Mouse (Mus musculus): Measurements from ENCODE around the gene Fhit. TPM values are rescaled to one million over a fixed set of nuclear protein-coding genes. Genes with fewer than 3 reads are reported as not detected.

Gene Fhit
- total RNA-seq, 4 experiments from 2014 or later = 1.2 to 2.0 (median 1.5) TPM

DNA sequence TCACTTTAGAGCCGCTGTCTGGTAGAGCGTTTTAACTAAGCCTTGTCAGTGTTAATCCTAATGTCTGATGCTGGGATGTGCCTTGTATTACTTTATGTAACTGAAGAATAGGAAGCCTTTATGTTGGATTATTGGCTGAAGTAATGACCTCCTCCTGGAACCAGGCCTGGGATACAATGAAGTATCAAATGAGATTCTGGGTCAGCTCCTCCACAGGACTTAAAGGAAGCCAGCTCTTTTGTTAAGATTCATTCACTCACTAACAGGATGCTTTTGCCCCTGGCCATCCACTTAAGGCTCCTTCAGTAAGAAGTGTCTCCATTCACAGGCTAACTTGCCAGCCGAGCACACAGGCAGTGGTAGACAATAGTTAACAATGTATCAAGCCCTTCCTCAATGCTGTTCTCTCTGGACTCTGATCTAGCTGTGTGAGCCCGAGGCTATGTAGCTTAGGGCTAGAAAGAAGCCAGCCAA, 1466.6 kb downstream of the Fhit start:
- no peak for DNase-seq (ENCODE audit: low spot score)

DNA sequence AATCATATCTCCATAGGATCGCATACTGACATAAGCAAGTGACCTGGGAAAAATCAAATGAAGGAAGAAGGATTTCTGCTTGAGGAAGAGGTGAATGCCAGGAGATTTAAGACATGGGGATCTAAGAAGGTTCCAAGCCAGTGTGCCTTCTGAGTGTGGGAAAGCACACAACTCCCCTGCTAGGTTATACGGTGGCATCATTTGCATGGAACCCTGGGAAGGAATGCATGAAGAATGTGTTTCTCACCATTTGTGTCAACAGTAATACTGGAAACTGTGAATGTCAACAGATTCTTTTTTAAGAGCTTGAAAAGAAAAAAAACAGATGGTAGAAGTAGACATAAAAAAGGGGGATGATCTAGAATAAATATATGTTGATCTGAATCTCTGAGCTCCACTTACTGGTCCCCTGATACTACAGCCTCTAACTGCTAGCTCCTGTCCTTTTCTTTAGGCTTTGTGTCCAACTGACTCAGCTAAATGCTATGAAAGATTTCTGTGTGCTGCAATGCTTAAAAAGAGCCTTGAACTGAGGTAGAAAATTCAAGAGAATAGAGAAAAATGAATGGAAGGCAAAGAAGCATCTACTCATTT, 1473.1 kb downstream of the Fhit start:
- no peak for DNase-seq (ENCODE audit: low spot score)

DNA sequence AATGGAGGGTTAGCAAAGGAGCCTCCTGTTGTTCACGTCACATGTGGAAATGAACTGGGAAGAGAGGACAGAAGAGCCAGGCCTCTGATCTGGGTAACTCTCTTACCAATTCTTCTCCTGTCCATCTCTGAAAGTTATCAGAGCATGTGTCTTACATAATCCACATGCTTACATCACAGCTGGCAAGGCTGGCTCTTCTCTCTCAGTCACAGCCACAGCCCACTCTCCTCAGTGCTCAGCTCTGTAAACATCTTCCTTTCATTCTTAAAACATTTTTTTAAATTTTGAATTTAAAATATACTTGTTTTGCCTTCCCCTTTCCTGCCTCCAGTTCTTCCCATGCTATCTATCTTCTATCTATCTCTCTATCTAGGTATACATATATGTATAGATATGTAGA, 1477.5 kb downstream of the Fhit start:
- DNase-seq (ENCODE audit: low spot score) = no peak

DNA sequence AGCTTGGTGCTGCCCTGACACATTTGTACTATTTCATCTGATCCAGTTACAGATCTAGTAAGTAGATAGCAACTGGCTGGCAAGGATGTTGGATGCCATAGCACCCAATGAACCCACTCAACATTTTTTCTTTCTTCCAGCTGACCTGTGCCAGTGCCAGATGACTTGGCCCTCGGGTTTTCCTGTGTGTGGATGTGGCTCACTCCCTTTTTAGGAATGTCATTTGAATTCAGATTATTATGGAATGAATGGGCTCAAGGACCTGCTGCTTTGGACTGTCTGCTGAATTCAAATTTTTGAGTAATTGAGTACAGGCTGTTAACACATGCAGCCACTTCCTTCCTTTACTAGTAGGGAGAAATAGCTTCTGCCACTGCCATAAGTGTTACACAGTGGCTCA, 1489.1 kb downstream of the Fhit start:
- DNase-seq (ENCODE audit: low spot score) = no peak

DNA sequence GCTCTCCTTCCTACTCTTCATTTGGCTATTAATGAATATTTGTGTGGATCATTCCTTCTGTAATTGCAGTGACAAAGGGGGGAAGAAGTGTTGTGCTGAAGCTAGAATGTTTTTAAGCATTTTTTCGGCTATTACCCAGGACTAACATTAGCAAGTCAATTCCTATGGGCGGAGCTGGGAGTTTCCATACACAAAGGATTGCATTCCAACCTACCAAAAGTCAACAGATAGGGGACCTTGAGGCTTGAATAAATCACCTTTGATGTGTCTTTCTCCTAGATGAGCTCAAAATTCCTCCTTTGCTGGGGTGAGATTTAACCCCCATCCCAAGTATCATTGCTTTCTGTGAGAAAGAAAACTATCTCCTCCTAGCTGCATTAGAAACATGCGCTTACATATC, 1490.1 kb downstream of the Fhit start:
- no peak for DNase-seq (ENCODE audit: low spot score)

DNA sequence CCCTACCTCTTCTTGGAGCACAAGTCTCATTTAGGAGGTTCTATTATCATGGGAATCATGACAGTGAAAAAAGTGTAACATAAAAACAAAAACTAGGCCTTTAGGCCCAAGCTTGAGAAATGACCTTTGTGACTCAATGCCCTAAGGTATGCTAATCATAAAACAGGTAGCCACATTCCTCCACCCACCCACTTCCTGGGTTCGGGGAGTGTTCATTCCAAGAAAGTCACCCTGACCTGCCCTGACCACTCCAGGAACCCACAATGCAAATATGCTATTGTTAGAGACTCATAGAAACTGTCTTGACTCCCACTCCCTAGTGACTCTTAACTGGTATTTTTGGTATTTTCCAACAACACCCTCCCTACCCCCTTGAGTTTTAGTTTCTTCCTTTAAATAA, 1492.1 kb downstream of the Fhit start:
- DNase-seq (ENCODE audit: low spot score) = no peak

DNA sequence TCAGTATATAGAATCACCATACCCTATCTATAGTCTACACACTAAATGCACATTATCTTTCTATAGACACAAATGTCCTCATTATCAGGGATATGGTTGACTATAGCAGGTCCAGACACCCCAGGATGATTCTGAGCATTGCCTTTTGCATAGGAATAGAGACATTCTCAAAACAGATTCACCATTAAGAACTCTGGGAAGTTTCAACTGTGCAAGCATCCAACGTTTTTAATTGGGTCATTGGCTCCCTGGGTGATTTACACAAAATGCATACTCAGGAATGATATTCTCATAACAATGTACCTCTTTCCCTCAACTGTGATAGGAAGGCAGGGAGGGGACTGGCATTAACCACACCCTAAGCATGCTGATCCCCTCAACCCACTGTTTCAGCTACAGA, 1503.4 kb downstream of the Fhit start:
- no peak for DNase-seq (ENCODE audit: low spot score)

DNA sequence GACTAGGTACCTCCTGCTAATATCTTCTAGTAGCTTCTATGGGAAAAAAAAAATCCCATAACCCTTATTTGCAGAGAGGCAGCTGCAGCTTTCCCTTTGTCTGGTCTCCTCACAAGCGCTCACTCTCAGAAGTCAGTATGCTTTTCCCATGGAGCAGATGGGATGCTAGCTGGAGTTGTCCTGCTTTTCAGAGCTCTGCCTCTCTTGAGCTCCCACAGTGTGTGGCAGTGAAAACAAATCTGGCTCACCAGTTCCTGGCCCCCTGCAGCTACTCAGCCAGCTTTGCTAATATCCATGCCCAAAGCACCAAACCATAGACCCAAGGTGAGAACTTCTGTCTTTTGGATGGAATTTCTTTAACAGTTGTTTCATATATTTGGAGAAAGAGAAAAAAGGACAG, 1510.4 kb downstream of the Fhit start:
- DNase-seq (ENCODE audit: low spot score) = no peak

DNA sequence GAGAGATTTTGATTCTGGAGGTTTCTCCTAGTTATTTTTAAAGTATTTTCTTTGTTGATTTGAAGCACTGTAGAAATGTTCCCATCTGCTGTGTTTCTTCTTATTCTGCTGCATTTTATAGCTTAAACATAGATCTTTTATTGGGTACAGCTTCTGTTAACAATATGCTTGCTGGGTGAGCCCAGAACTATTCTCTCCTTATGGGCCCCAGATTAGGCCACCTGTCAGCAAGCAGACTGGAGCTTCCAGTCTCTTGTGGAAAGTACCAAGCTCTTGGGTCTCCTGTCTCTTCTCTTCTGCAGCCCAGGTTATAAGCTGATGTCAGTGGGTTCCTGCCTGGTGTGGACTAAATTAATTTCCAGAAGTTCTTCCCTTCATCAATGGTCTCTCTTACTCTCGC, 1513.4 kb downstream of the Fhit start:
- no peak for DNase-seq (ENCODE audit: low spot score)

DNA sequence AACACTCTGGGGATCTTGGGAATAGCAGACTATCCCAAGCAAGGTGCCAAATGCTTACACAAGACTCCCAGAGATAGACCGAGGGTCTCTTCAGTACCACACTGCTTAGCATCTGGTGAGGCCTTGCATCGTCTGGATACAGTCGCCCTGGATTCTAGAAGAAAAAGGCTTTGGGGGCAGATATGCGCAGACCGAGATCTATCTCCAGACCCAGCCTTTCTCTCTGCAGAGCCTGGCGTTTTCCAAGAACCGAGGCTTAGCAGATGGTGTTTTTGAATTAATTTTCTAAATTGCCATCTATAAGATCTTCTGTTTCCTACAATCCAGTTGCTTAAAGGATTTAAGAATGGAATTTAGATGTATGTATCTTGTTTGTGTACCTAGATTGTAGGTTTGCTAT, 1515.6 kb downstream of the Fhit start:
- no peak for DNase-seq (ENCODE audit: low spot score)

DNA sequence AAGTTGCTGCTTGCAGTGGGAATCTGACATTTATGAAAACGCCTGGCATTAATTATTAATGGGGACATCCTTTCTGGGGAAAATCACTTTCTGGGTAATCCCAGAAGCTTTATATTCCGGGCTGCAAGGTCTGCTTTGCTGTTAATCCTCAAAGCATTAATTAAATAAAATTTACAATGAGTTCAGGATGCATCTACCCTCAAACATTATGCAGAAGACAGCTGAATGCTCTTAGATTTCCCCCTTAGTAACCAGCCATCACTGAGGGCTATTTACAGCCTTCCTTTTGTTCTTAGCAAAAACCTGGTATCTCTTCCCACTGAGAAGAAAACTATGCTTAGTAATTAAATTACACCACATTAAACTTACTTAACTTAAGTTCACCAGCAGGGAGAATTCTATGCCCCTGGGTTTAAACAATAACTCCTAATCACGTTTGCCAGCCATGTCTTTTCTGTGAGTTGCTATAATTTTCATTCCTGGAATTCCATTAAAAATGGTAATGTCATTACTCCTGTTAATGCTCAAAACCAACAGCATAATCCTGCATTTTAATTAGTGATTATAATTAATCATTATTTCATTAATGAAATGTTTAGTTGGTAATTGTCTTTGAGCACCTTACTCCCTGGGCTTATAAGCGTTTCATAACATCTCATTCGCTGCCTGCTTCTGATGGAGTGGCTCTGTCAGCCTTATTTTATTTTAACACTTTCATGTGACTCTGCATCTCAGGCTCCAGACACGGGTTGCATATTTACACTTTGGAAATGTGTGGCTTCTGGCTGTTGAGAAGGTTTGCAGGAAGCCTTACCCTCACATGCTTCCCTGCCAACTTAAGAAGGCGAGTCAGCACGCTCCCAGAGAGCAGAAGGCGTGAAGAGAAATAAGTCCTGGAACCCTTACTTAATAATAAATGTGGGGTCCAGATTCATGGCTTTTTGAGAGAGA, 1517.3 kb downstream of the Fhit start:
- DNase-seq (ENCODE audit: low spot score) = no peak

DNA sequence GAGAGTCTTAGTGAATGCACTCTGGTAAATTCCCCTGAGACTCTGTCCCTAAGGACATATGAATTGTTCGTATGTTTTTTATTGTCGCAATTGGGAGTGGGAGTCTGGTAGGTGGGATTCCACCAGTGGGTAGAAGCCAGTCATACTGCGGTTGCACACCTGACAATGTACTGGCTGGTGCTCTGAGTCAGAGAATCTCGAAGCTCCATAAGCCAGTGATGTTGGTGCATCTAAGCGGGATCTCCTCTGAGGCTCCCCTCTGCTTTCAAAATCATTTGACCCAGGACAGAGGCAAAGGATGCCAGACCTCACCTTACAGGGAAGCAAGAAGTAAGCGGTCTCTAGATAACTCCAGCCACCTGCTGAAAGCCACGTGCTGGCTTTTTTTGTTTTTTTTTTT, 1518.1 kb downstream of the Fhit start:
- DNase-seq (ENCODE audit: low spot score) = no peak

DNA sequence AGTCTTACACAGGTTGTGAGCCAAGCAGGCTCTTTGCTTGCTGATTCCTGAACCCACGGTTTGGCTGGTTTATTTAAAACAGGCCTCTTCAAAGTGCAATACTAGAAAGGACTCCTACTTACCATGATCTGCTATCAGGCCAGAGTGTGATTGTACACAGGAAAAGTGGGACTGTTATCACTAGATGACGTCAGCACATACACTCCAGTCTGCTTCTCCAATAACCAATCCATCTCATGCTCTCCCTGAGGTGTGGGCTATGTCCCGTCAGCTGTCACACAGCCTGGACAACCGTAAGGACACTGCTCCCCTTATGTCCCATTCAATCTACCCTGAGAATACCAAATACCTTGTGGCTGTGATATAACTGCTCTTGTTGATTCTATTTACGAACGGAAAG, 1519.2 kb downstream of the Fhit start:
- DNase-seq (ENCODE audit: low spot score) = no peak

DNA sequence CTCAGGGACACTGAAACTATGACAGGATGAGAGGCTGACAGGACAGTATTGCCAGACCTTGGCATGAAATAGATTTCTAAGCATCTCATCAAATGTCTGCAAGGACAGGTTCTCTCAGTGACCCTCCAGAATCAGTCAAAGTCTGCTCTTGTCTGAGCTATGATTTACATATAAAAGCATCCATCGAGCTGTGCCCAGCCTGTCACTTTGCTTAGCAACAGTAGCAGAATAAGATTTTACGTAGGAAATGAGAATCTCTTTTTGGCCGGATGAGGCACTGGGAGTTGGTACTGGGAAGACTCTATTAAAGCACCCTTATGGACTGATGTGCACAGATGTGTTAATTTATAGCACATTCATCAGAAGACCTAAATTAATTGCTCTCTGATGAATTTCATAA, 1519.8 kb downstream of the Fhit start:
- DNase-seq (ENCODE audit: low spot score) = no peak

DNA sequence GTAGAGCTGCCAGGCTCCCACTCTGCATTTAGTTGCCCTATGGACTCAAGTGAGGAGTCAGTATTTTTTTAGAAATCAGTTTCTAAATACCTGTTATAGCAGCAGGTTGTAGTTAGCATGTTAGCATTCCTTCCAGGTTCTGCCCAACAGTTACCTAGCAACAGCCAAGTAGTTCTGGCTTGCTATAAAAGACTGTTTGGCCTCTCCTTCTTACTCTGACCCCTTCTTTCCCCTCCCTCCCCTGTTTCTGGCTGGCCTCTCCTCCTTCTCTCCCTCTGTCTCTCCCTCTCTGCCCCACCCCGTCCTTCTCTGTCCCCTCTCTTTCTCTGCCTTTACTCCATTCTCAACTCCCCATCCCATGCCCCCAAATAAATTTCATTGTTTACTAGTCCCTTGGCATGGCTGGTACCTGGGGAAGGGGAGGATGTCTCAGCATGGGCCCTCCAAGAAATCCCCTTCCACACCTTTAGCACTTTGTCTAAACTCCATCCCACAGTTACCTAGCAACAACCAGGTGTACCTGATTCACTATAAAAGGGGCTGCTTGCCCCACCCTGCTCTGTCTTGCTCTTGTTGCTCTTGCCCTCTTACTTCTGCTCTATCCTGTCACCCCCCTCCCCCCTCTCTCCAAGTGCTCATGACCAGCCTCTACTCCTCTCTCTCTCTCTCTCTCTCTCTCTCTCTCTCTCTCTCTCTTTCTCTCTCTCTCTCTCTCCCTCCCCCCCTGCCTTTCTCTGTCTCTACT, 1527.4 kb downstream of the Fhit start:
- DNase-seq (ENCODE audit: low spot score) = no peak

DNA sequence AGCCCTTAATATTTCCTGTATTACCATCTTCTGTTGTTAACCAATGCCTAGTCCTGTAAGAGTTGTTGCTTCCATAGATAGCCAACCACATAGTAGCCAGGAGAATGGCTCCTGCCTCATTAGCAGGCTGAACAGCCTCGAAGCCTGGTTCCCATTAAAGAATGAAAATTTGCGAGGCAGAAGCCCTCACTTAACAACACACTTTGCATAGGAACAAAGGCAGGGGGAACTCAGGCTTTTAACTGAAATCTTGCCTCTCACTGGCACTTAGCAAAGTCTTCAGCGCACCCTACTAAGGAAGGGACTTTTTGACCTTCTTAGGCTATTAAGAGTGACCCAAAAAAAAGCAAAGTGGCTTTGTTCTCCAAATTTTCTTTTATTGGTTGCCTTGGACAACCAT, 1529.3 kb downstream of the Fhit start:
- no peak for DNase-seq (ENCODE audit: low spot score)

DNA sequence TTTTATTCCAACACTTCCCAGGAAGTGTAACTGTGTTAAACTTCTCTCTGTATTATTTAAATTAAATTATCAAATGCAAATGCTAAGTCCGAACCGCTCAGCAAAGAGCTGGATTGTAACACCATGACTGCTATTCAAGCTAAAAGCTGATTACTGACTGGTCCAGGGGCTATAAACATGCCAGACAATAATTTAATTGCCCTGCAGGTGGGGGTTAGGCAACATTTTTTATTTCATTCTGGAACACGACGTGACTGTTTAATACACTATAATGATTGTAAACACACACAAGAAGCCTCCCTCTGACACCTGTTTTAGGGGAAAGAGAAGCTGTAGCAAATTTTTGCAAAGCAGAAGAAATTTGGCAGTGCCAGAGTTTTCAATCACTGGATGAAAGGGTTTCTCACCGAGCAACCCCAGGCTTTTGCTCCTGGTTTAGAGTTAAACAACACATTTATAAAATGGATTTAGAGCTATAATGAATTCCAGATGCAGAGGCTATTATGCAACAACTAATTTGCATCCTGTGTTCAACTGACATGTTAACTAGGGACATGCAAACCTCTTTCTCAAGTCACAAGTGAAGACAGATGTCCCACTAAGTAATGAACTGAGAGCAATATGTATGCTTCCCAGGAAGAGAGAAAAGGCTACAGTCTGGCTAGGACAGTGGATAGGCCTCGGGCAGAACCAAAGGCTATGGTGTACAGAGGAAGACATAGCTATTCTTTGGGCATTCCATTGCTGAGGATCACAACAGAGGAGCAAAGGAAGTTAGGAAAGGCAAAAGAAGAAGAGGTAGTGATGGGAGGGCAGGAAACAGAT, 1538.4 kb downstream of the Fhit start:
- no peak for DNase-seq (ENCODE audit: low spot score)

DNA sequence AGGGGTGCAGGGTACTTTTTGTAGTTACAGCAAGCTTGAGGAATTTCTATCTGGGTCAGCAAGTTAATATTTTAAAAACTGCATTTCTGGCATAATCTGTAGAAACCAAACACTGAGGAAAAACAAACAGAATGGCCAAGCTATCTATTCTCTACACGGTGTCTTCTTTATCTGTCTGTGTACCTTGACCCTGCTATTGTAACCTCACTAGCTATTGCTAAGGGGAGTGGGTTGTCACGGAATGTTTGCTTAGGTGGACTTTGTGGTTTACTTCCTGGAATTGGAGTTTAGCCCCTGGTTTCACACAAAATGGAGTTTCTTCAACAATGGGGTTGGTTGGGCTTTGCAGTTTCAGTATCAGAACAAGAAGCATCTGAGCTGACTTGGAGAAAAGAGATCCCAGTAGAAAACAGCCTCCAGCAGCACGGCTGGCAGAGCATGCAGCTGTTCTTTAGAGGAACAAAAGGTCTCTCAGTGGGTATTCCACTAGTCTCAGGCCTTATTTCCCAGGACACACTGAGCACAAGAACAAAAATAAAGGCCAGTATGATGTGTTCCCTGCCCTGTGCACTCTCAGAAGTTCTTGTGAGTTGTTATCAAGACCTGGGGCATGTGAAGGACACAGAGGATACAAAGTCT, 1540.8 kb downstream of the Fhit start:
- DNase-seq (ENCODE audit: low spot score) = no peak

DNA sequence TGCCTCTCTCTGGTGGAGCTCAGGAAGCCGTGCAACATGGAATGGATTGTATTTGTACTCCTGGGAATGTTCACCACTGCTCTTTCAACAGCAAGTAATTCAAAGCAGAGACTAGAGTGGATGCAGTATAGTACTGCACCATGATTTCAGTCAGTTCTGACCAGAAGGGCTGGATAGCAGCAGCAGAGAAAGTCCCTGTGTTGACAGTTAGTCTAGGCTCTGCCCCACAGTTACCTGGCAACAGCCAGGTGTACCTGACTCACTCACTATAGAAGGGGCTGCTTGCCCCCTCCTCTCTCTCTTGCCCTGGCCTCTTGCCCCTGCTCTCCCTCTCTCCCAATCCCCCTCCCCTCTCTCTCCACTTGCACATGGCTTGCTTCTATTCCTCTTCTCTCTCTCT, 1542.0 kb downstream of the Fhit start:
- no peak for DNase-seq (ENCODE audit: low spot score)

DNA sequence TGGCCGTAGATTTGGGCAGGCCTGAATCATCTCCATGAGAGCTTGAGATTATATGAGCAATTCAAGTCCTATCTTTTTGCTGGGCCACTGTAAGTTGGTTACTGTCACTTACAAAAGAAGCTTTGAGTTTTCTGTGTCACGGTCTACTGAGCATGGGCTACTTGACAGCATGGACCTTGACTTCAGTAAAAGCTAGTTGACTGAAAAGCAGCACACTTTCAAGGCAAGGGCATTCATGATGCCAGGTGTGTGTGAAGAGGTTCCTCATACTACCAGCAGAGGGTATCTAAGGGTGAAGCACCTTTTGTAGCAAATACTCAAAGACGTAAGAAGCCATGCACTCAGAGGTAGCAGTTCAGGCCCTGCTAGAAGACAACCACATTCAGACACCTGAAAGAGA, 1548.7 kb downstream of the Fhit start:
- no peak for DNase-seq (ENCODE audit: low spot score)

DNA sequence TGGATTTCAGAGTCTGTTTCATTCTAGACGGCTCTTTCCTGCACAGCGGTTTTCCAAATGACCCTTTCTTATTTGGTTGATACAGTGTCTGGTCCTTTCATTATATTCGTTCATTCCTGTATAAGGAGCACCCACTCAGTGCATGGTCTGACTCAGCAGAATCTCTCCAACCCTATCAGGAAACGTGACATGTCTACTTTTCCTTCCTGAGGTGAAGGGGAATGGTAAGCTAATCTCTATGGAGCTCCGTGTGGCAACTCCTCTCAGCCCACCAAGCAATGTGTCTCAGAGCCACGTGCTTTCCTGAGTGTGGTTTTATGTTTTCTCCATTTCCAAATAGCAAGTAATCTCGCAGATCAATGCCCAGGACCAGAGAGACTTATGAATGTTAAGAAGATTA, 1552.7 kb downstream of the Fhit start:
- DNase-seq (ENCODE audit: low spot score) = no peak
